Mouse (Mus musculus) intestine, embryonic 15.5 days (tissue): ENCODE measurements at regions not wholly inside any gene's neighbourhood (a gene's known extent, or its start where the extent isn't known, plus 50 kb on each side); places are given as distances from the start of the nearest gene placed in this dataset.

Source experiments
- ATAC-seq: fragments of 200-750 bp; cut with Nextera tagmentation; 2 replicates; pipeline ENCODE4 v1.8.0; 2017; ENCODE audit warnings: moderate TSS enrichment, moderate library complexity
- H3K27ac ChIP-seq: fragments of 300-500 bp; sonication (generic); 2 replicates; pipeline ENCODE4 v1.5.1; 2015; ENCODE audit warnings: mild to moderate bottlenecking, inconsistent platforms
- H3K27me3 ChIP-seq: fragments of 300-500 bp; sonication (generic); replicated peaks from 2 replicates; pipeline ENCODE4 v1.6.1; 2015; ENCODE audit warnings: inconsistent platforms
- H3K36me3 ChIP-seq: fragments of 300-500 bp; sonication (generic); 2 replicates; pipeline ENCODE4 v1.6.1; 2015; ENCODE audit warnings: inconsistent platforms
- H3K4me1 ChIP-seq: fragments of 300-500 bp; sonication (generic); replicated peaks from 2 replicates; pipeline ENCODE4 v1.6.1; 2015; ENCODE audit warnings: inconsistent platforms
- H3K4me2 ChIP-seq: fragments of 300-500 bp; sonication (generic); replicated peaks from 2 replicates; pipeline ENCODE4 v1.6.1; 2015; ENCODE audit warnings: mild to moderate bottlenecking, inconsistent platforms
- H3K4me3 ChIP-seq: fragments of 300-500 bp; sonication (generic); replicated peaks from 2 replicates; pipeline ENCODE4 v1.5.1; 2015; ENCODE audit warnings: inconsistent platforms
- H3K9ac ChIP-seq: fragments of 300-500 bp; sonication (generic); 2 replicates; pipeline ENCODE4 v1.6.1; 2015; ENCODE audit warnings: inconsistent platforms
- H3K9me3 ChIP-seq: fragments of 300-500 bp; sonication (generic); 2 replicates; pipeline ENCODE4 v1.6.1; 2016; ENCODE audit warnings: inconsistent platforms
- WGBS: fragments of 180-500 bp; shearing (Covaris S2); methylation state at CpG from one replicate; pipeline ENCODE4 v1.1.7; 2015; 5-methylcytosine and 5-hydroxymethylcytosine counted together

DNA sequence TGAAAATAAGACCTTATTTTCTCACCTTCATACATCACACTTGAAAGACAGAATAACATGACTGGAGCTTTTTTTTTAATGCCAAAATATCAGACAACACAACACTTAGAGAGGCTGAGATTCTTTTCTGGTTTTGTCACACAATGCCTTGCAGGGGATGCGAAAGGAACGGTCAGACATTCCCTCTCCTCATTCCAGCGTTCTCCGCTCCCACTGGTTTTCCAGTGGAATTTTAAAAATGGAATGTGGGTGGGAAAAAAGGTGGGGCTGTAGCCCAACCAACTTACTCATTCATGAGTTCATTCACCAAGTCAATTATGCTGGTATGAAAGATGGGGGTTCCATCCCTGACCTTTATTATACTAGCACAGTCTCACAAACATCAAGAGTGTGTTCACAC is 169.6 kb upstream of the Erbb4 start:
- Histone ChIP-seq H3K27me3 (no peaks in the 10 kb centered on the region), H3K36me3 (no peaks in the 10 kb centered on the region), H3K4me1 (no peaks in the 10 kb centered on the region), H3K9me3 (no peaks in the 10 kb centered on the region), H3K4me3 (no peak overlapping the region), H3K4me2 (no peak overlapping the region), H3K27ac (no peak overlapping the region), H3K9ac (no peak overlapping the region)
- 64% methylated on average over 4 of the region's 4 CpGs for WGBS
- ATAC-seq: no peak

DNA sequence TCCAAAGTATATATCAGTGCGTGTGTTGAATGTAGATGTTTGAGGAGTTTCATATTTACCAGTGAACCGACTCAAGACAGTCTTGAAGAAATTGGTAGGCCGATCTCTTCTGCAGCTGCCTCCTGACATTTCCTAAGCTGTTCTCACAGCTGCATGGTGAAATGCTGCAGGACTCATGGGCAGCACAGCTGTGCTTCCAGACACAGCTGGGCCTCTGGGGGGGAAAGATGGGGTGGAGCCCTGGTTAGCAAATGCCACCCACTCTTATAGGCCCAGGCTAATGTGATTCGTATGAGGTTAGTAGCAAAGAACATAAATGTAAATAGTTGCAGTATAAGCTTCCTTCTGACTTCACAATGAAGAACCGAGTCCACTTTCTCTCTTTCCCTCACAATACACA is 139.8 kb upstream of the Erbb4 start:
- Histone ChIP-seq H3K36me3 (no peaks in the 10 kb centered on the region), H3K4me3 (no peak overlapping the region), H3K9me3 (no peaks in the 10 kb centered on the region), H3K27me3 (no peaks in the 10 kb centered on the region), H3K27ac (no peak overlapping the region), H3K4me1 (no peaks in the 10 kb centered on the region), H3K4me2 (no peak overlapping the region), H3K9ac (no peak overlapping the region)
- ATAC-seq: no peak
- 56% methylated on average over 5 of the region's 5 CpGs for WGBS

GRCm38 (mm10) chr1:69242289-69242909 is 134.5 kb upstream of the Erbb4 start:
- Histone ChIP-seq H3K4me3 (peak overlapping the region; percentile 27; the same call in 1 of the 2 replicates), H3K27ac (no peak overlapping the region), H3K36me3 (no peaks in the 10 kb centered on the region), H3K9ac (no peak overlapping the region), H3K4me2 (peak overlapping the region; percentile 62), H3K9me3 (no peaks in the 10 kb centered on the region), H3K27me3 (no peaks in the 10 kb centered on the region), H3K4me1 (no peaks in the 10 kb centered on the region)
- no peak for ATAC-seq
- 74% methylated on average over 3 of the region's 3 CpGs for WGBS

GRCm38 (mm10) chr1:69241502-69242214 is 133.8 kb upstream of the Erbb4 start:
- Histone ChIP-seq H3K9ac (no peak overlapping the region), H3K4me2 (peak overlapping the region; percentile 62), H3K27me3 (no peaks in the 10 kb centered on the region), H3K27ac (no peak overlapping the region), H3K9me3 (no peaks in the 10 kb centered on the region), H3K4me3 (peak overlapping the region; percentile 27), H3K4me1 (no peaks in the 10 kb centered on the region), H3K36me3 (no peaks in the 10 kb centered on the region)
- 9% methylated on average over 11 of the region's 11 CpGs for WGBS
- ATAC-seq: peak; percentile 82

- H3K9me3 ChIP-seq: no peaks in the 10 kb centered on the region
- no peaks in the 10 kb centered on the region for H3K4me1 ChIP-seq
- H3K27me3 ChIP-seq: no peaks in the 10 kb centered on the region
- H3K4me2 ChIP-seq: no peak overlapping the region
- H3K9ac ChIP-seq: no peak overlapping the region
- ATAC-seq: no peak
- H3K27ac ChIP-seq: no peak overlapping the region
- H3K4me3 ChIP-seq: no peak overlapping the region
- no peaks in the 10 kb centered on the region for H3K36me3 ChIP-seq
Measured at GRCm38 (mm10) chr1:69227864-69228263, 120.0 kb upstream of the Erbb4 start.

DNA sequence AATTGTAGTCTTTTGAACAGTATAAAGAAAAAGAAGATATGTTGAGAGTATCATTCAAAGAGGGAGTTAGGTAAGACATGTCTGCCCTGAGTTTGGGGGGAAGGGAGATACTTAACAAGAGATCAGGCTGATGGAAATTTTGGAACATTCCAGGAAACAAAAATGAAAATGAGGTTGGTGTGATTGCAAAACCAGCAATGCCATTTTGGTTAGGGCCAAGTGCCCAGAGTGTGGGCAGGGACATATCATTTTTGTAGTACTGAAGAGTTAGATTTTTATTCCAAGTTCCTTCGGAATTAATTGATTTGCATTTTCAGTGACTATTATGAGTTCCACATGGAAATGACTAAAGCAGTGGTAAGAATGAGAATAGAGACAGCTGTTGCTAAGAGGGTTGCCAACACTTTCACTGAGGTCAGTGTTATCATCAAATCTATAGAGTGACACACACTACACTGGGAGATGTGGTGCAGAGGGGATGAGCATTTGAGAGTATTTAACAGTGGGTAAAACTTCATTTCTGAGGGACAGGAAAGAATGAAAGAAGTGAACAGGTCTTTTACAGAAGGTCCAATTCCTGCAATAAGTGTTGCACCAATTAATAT is 105.1 kb upstream of the Erbb4 start:
- no peak for ATAC-seq
- 84% methylated on average over 1 of the region's 1 CpGs for WGBS

GRCm38 (mm10) chr1:69202745-69203144 is 94.9 kb upstream of the Erbb4 start:
- Histone ChIP-seq H3K4me3 (no peak overlapping the region), H3K4me2 (no peak overlapping the region), H3K4me1 (no peaks in the 10 kb centered on the region), H3K9me3 (no peaks in the 10 kb centered on the region), H3K36me3 (no peaks in the 10 kb centered on the region), H3K27me3 (no peaks in the 10 kb centered on the region), H3K27ac (no peak overlapping the region), H3K9ac (no peak overlapping the region)
- no peak for ATAC-seq
- 65% methylated on average over 2 of the region's 2 CpGs for WGBS

More for the DNA sequence above, 105.1 kb upstream of the Erbb4 start:
- no peak overlapping the region for H3K4me2 ChIP-seq
- H3K4me1 ChIP-seq: no peaks in the 10 kb centered on the region
- no peak overlapping the region for H3K9ac ChIP-seq
- H3K36me3 ChIP-seq: no peaks in the 10 kb centered on the region
- H3K27me3 ChIP-seq: no peaks in the 10 kb centered on the region
- no peak overlapping the region for H3K27ac ChIP-seq
- H3K4me3 ChIP-seq: no peak overlapping the region
- no peaks in the 10 kb centered on the region for H3K9me3 ChIP-seq

DNA sequence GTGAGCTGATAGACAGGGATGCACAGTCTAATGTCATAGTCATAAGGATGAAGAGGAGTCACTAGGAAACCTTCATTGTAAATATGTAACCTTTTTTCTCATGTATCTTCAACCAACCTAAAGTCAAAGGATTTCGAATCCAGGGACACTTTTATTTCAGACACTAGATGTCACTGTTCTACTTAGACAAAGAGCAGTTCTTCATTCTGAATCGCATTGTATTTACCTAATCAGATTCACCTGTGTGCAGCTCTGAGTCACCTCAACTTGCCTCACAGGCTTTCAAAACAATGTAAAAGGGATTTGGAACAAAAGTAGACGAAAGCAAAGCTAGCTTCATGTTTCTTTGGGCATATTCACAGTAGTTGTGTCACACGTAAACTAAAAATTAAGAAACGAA is 57.3 kb upstream of the Erbb4 start:
- Histone ChIP-seq H3K9me3 (no peaks in the 10 kb centered on the region), H3K27me3 (no peaks in the 10 kb centered on the region), H3K9ac (no peak overlapping the region), H3K4me2 (no peak overlapping the region), H3K36me3 (no peaks in the 10 kb centered on the region), H3K4me3 (no peak overlapping the region), H3K4me1 (no peaks in the 10 kb centered on the region), H3K27ac (no peak overlapping the region)
- no peak for ATAC-seq
- 49% methylated on average over 5 of the region's 5 CpGs for WGBS
